Mouse (Mus musculus) E14TG2a.4 (cell line): ENCODE results near the gene Clstn1.
A peak's percentile ranks its signal among the peaks of the same experiment; 100 is the strongest.

Source experiments
- H3K27me3 ChIP-seq: 2 replicates; pipeline ENCODE4 v1.6.1; 2014; ENCODE audit warnings: low read length, control low read depth; ENCODE audit not compliant: insufficient read depth
- H3K36me3 ChIP-seq: 2 replicates; pipeline ENCODE4 v1.6.1; 2014; ENCODE audit warnings: low read length, control low read depth; ENCODE audit not compliant: insufficient read depth
- H3K4me1 ChIP-seq: replicated peaks from 2 replicates; pipeline ENCODE4 v1.6.1; 2014; ENCODE audit warnings: low read depth, low read length, control low read depth
- H3K4me3 ChIP-seq: replicated peaks from 2 replicates; pipeline ENCODE4 v1.5.1; 2014; ENCODE audit warnings: mild to moderate bottlenecking, low read length
- H3K9me3 ChIP-seq: 2 replicates; pipeline ENCODE4 v1.6.1; 2014; ENCODE audit warnings: low read length, control low read depth
- CTCF ChIP-seq: conservative IDR thresholded peaks from 2 replicates; pipeline ENCODE4 v1.5.1; 2014; ENCODE audit warnings: low read length
- NANOG ChIP-seq: IDR thresholded peaks from 2 replicates; pipeline ENCODE4 v1.6.1; 2014; ENCODE audit warnings: borderline replicate concordance, low read length, mixed read lengths
- POU5F1 ChIP-seq: IDR thresholded peaks from 2 replicates; pipeline ENCODE4 v1.6.1; 2014; ENCODE audit warnings: low read length, borderline replicate concordance

Gene Clstn1

DNA sequence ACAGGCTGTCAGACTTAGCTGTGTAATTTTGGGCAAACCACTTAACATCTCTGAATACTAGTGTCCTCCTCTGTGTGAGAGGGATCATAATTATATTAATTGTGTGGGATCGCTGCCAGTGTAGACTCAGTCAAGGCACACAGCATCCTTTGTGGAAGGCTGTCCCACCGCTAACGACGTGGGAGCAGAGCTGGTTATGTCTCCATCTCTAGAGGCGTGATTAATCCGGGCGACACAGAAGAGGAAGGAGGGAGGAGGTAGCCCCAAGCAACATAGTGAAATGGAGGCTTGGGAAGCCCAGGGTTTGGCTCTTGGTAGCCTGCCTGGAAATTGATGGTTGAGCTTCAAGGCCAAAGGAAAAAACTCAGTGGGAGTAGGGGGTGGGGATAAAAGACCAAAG lies 7.4 kb upstream of the Clstn1 start:
- Histone ChIP-seq H3K27me3 (peaks cover 57% of the 10 kb centered on the region), H3K4me3 (no peak overlapping the region), H3K4me1 (peaks cover 11% of the 10 kb centered on the region), H3K36me3 (no peaks in the 10 kb centered on the region), H3K9me3 (no peaks in the 10 kb centered on the region)
- TF ChIP-seq CTCF: no peak
- no peak for TF ChIP-seq NANOG
- TF ChIP-seq POU5F1: no peak

DNA sequence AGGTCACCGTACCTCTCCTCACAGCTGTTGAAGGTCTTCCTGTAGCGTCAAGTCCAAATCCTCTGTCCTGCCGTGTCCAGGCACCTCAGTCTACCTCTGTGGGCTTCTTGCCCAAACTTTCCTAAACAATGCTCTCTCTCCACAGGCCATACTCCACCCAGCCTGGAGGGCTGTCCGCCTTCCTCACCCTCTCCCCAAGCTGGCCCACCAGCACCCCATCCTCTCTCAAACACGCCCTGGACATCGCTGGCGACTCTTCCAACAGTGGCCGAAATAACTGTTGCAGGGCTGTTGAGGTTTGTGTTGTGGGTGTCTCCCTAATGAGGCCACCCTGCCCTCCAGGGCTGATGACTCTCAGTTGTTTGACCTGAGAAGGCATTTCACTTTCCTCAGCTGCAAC lies 1.0 kb upstream of the Clstn1 start:
- Histone ChIP-seq H3K27me3 (peaks cover 72% of the 10 kb centered on the region), H3K4me1 (peaks cover 29% of the 10 kb centered on the region), H3K4me3 (peak overlapping the region; percentile 86; the same call in 1 of the 2 replicates), H3K36me3 (no peaks in the 10 kb centered on the region), H3K9me3 (no peaks in the 10 kb centered on the region)
- TF ChIP-seq CTCF (no peak), POU5F1 (no peak), NANOG (no peak)

DNA sequence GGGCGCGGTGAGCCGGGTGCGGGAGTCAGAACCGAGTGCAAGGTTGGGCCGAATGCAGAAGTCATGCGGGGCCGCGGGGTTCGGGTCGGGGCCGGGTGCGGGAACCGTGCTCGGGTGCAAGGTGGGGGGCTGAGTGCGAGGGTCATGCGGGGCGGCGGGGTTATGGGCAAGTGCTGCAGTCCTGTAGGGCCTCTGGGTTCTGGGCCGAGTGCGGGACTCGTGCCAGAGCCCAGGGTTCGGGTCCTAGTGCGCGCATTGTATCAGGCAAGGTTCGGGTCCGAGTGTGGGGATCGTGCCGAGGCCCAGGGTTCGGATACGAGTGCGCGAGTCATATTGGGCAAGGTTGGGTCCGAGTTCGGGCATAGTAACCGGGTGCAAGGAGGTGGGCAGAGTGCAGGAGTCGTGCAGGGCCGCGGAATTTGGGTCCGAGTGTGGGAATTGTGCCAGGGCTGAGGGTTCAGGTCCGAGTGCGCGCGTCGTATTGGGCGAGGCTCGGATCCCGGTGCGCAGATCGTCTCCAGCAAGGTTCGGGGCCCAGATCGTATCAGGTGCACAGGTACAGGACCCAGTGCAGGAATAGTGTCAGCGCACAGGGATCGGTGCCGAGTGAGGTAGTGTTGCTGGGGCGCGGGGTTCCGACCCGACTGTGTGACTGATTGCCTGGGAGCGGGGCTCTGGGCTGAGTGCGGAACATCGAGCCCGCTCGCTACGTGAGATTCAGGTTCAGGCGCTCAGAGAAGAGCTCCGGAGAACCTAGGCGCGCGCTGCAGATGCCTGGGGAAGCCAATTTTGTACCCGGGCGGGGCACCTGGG lies 721 bp downstream of the Clstn1 start:
- no peaks in the 10 kb centered on the region for H3K36me3 ChIP-seq
- H3K27me3 ChIP-seq: peaks cover 63% of the 10 kb centered on the region
- no peaks in the 10 kb centered on the region for H3K9me3 ChIP-seq
- peak overlapping the region; percentile 86 for H3K4me3 ChIP-seq
- no peak for TF ChIP-seq CTCF
- no peak for TF ChIP-seq NANOG
- TF ChIP-seq POU5F1: no peak
- peaks cover 29% of the 10 kb centered on the region for H3K4me1 ChIP-seq

DNA sequence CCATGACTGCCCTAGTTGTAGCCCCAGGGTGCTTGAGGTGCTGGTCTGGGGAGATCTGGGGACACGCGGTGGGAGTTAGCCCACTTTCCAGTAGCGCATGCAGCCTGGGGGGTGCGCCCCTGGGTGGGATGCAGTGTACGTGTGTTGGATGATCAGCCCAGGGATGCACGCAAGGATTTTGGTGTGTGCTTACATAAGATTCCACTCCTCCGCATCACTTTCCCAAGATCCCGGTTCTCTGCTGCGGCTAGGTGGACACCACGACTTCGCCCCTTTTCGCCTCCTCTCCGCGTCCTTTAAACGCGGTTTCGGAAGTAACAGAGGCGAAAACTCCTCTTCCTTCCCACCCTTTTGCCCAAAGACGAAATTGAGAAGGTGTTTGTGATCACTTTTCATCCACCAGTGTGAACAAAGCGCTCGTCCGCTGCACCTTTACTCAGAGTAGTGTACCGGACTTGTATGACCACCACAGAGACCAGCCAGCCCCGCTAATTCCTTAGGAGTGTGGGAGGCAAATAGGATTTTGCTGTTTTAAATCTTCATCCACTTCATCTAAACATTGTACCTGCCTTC lies 1.4 kb downstream of the Clstn1 start:
- Histone ChIP-seq H3K36me3 (no peaks in the 10 kb centered on the region), H3K27me3 (peaks cover 64% of the 10 kb centered on the region), H3K9me3 (no peaks in the 10 kb centered on the region), H3K4me1 (peaks cover 29% of the 10 kb centered on the region), H3K4me3 (peak overlapping the region; percentile 86)
- TF ChIP-seq POU5F1 (no peak), NANOG (no peak), CTCF (no peak)

DNA sequence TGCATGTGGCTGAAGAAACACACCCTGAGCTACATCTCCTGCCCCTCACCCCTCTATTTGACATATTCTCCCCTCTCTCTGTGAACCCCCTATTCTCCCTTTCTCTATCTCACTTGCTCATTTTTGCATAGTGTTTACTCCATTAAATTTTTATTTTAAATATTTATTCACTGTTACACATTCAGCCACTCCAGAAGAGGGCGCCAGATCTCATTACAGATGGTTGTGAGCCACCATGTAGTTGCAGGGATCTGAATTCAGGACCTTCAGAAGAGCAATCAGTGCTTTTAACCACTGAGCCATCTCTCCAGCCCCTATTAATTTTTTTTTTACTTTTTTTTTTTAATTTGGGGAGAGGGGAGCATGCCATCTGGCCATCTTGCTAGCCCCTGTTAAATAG lies 3.9 kb downstream of the Clstn1 start:
- Histone ChIP-seq H3K9me3 (no peaks in the 10 kb centered on the region), H3K4me3 (no peak overlapping the region), H3K27me3 (peaks cover 49% of the 10 kb centered on the region), H3K36me3 (no peaks in the 10 kb centered on the region), H3K4me1 (peaks cover 24% of the 10 kb centered on the region)
- no peak for TF ChIP-seq NANOG
- TF ChIP-seq POU5F1: no peak
- peak; percentile 48 for TF ChIP-seq CTCF

DNA sequence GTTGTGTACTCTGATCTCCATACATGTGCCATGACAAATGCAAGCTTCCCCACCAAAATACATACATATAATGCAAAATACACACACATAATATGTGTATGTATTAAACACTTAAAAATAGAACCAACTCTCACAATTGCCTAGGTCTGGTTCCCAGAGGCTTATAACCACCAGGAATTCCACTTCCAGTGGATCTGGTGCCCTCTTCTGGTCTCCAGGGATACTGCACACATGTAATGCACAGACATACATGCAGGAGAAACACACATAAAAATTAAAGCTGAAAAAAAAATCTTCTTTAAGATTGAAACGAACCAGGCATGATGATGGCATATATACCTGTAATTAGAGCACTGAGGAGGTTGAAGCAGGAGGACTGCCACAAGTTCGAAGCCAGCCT lies 5.2 kb downstream of the Clstn1 start:
- H3K36me3 ChIP-seq: no peaks in the 10 kb centered on the region
- peaks cover 40% of the 10 kb centered on the region for H3K27me3 ChIP-seq
- peaks cover 23% of the 10 kb centered on the region for H3K4me1 ChIP-seq
- no peaks in the 10 kb centered on the region for H3K9me3 ChIP-seq
- no peak overlapping the region for H3K4me3 ChIP-seq
- TF ChIP-seq POU5F1 (no peak), NANOG (no peak), CTCF (peak; percentile 88)

DNA sequence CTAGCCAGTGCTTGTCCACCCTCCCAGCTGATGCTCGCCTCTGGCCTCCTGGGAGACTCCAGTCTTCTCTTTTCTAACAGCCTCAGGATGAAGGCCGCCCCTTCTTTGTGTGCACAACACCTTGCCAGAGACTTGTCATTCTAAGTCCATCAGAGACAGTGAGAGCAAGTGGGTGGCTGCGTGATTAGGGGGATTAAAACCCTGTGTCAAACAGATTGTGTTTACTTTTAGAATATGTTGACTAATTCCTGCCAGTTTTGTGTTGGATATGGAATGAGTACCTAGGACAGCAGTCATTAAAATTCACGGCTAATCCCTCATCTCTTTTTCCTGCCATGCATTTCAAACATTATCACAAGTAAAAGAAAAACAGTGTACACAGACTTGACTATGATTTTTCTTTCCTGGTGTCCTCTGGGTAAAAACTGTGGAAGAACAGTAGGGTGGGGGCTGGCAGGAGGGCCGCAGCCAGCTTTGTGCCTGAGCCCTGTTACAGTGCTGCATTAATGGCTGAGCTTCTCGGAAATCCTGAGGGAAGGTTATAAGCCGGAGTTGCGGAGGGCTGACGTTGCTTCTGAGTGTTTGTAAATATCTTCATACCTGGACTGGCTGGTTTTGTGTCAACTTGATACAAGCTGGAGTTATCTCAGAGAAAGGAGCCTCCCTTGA lies 8.8 kb downstream of the Clstn1 start:
- H3K9me3 ChIP-seq: no peaks in the 10 kb centered on the region
- H3K4me3 ChIP-seq: no peak overlapping the region
- peaks cover 7% of the 10 kb centered on the region for H3K27me3 ChIP-seq
- no peaks in the 10 kb centered on the region for H3K36me3 ChIP-seq
- H3K4me1 ChIP-seq: peaks cover 38% of the 10 kb centered on the region
- TF ChIP-seq CTCF: no peak
- no peak for TF ChIP-seq NANOG
- no peak for TF ChIP-seq POU5F1

DNA sequence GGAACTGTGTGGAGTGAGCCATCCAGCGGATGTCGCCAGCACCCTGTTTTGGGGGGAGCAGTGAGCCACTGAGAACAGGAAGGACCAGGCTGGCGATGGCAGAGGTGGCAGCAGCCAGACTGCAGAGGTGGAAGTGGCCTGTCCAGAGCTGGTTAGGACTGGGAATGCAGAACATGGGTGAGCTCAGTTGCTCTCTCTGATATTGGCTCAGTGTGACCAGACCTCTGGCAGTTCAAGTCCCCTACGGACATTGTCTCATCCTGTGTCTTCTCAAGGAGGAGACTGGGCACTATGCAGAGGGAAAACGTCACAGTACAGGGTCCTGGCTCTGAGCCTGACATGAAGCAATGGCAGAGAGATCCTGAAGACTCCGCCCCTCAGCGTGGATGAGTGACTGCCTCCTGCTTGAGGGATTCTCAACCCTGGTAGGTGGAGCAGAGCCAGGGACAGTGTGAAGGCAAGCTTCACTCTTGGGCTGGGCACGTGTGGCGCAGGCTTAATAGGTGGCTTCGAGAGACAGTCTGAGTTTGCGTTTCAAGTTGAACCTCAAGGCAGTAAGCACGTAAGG lies 11.5 kb downstream of the Clstn1 start:
- Histone ChIP-seq H3K36me3 (no peaks in the 10 kb centered on the region), H3K4me1 (peaks cover 65% of the 10 kb centered on the region), H3K4me3 (no peak overlapping the region), H3K9me3 (no peaks in the 10 kb centered on the region), H3K27me3 (0 out of 2 replicates have a peak, but pooled peaks cover 3% of the 10 kb centered on the region)
- TF ChIP-seq NANOG (no peak), POU5F1 (no peak), CTCF (no peak)
